Mouse (Mus musculus): ENCODE measurements at regions not wholly inside any gene's neighbourhood (a gene's known extent, or its start where the extent isn't known, plus 50 kb on each side); places are given as distances from the start of the nearest gene placed in this dataset.

- 93% methylated on average over 2 of the region's 2 CpGs for WGBS
- H3K4me2 ChIP-seq (ENCODE audit: low read depth, low read length), result no peak overlapping the region
These were observed 261.8 kb downstream of the Tex13c3 start for GRCm38 (mm10) chrX:19219301-19219700.

GRCm38 (mm10) chrX:19206420-19206819, 274.7 kb downstream of the Tex13c3 start:
- WGBS, result 59% methylated on average over 1 of the region's 1 CpGs
- ATAC-seq (ENCODE audit: low read depth), result no peak

More at GRCm38 (mm10) chrX:19219301-19219700, 261.8 kb downstream of the Tex13c3 start:
- ATAC-seq (ENCODE audit: low read depth), result no peak
- Histone ChIP-seq H3K27me3 (ENCODE audit: control insufficient read depth, insufficient read depth, low read length) (no peaks in the 10 kb centered on the region), H3K36me3 (ENCODE audit: control insufficient read depth, insufficient read depth, low read length) (no peaks in the 10 kb centered on the region), H3K9me3 (ENCODE audit: control insufficient read depth, low read length) (no peaks in the 10 kb centered on the region), H3K4me3 (ENCODE audit: low read depth, low read length) (no peak overlapping the region), H3K27ac (ENCODE audit: low read depth, low read length) (no peak overlapping the region), H3K4me1 (ENCODE audit: control insufficient read depth, insufficient read depth, low read length) (no peaks in the 10 kb centered on the region), H3K9ac (replicated peaks; ENCODE audit: low read depth, low read length) (no peak overlapping the region)

GRCm38 (mm10) chrX:19202542-19202941, 278.6 kb downstream of the Tex13c3 start:
- Histone ChIP-seq H3K27me3 (ENCODE audit: control insufficient read depth, insufficient read depth, low read length) (no peaks in the 10 kb centered on the region), H3K4me3 (ENCODE audit: low read depth, low read length) (no peak overlapping the region), H3K4me1 (ENCODE audit: control insufficient read depth, insufficient read depth, low read length) (no peaks in the 10 kb centered on the region), H3K9ac (replicated peaks; ENCODE audit: low read depth, low read length) (no peak overlapping the region), H3K9me3 (ENCODE audit: control insufficient read depth, low read length) (no peaks in the 10 kb centered on the region), H3K4me2 (ENCODE audit: low read depth, low read length) (no peak overlapping the region), H3K27ac (ENCODE audit: low read depth, low read length) (no peak overlapping the region), H3K36me3 (ENCODE audit: control insufficient read depth, insufficient read depth, low read length) (no peaks in the 10 kb centered on the region)
- ATAC-seq (ENCODE audit: low read depth), result no peak
- 76% methylated on average over 1 of the region's 1 CpGs for WGBS

More at GRCm38 (mm10) chrX:19206420-19206819, 274.7 kb downstream of the Tex13c3 start:
- no peak overlapping the region for H3K9ac ChIP-seq (replicated peaks; ENCODE audit: low read depth, low read length)
- H3K4me1 ChIP-seq (ENCODE audit: control insufficient read depth, insufficient read depth, low read length), result no peaks in the 10 kb centered on the region
- H3K27ac ChIP-seq (ENCODE audit: low read depth, low read length), result no peak overlapping the region
- no peak overlapping the region for H3K4me3 ChIP-seq (ENCODE audit: low read depth, low read length)
- H3K27me3 ChIP-seq (ENCODE audit: control insufficient read depth, insufficient read depth, low read length), result no peaks in the 10 kb centered on the region
- no peaks in the 10 kb centered on the region for H3K9me3 ChIP-seq (ENCODE audit: control insufficient read depth, low read length)
- no peaks in the 10 kb centered on the region for H3K36me3 ChIP-seq (ENCODE audit: control insufficient read depth, insufficient read depth, low read length)
- H3K4me2 ChIP-seq (ENCODE audit: low read depth, low read length), result no peak overlapping the region

- H3K4me2 ChIP-seq (ENCODE audit: low read depth, low read length), result no peak overlapping the region
- no peak for ATAC-seq (ENCODE audit: low read depth)
- no peak overlapping the region for H3K27ac ChIP-seq (ENCODE audit: low read depth, low read length)
- H3K4me1 ChIP-seq (ENCODE audit: control insufficient read depth, insufficient read depth, low read length), result no peaks in the 10 kb centered on the region
- no peak overlapping the region for H3K9ac ChIP-seq (replicated peaks; ENCODE audit: low read depth, low read length)
- H3K36me3 ChIP-seq (ENCODE audit: control insufficient read depth, insufficient read depth, low read length), result no peaks in the 10 kb centered on the region
- H3K9me3 ChIP-seq (ENCODE audit: control insufficient read depth, low read length), result no peaks in the 10 kb centered on the region
- no peak overlapping the region for H3K4me3 ChIP-seq (ENCODE audit: low read depth, low read length)
- 87% methylated on average over 1 of the region's 1 CpGs for WGBS
- H3K27me3 ChIP-seq (ENCODE audit: control insufficient read depth, insufficient read depth, low read length), result no peaks in the 10 kb centered on the region
These were observed 279.7 kb downstream of the Tex13c3 start for GRCm38 (mm10) chrX:19201383-19201782.

- WGBS, result 89% methylated on average over 3 of the region's 3 CpGs
- Histone ChIP-seq H3K4me3 (ENCODE audit: low read depth, low read length) (no peak overlapping the region), H3K4me1 (ENCODE audit: control insufficient read depth, insufficient read depth, low read length) (no peaks in the 10 kb centered on the region), H3K36me3 (ENCODE audit: control insufficient read depth, insufficient read depth, low read length) (no peaks in the 10 kb centered on the region), H3K9ac (replicated peaks; ENCODE audit: low read depth, low read length) (no peak overlapping the region), H3K27ac (ENCODE audit: low read depth, low read length) (no peak overlapping the region), H3K9me3 (ENCODE audit: control insufficient read depth, low read length) (no peaks in the 10 kb centered on the region), H3K27me3 (ENCODE audit: control insufficient read depth, insufficient read depth, low read length) (no peaks in the 10 kb centered on the region), H3K4me2 (ENCODE audit: low read depth, low read length) (no peak overlapping the region)
- ATAC-seq (ENCODE audit: low read depth), result no peak
These were observed 281.6 kb downstream of the Tex13c3 start for GRCm38 (mm10) chrX:19199531-19199930.

- WGBS, result 88% methylated on average over 2 of the region's 2 CpGs
- Histone ChIP-seq H3K4me2 (ENCODE audit: low read depth, low read length) (no peak overlapping the region), H3K27ac (ENCODE audit: low read depth, low read length) (no peak overlapping the region), H3K9ac (replicated peaks; ENCODE audit: low read depth, low read length) (no peak overlapping the region), H3K36me3 (ENCODE audit: control insufficient read depth, insufficient read depth, low read length) (no peaks in the 10 kb centered on the region), H3K4me3 (ENCODE audit: low read depth, low read length) (no peak overlapping the region), H3K9me3 (ENCODE audit: control insufficient read depth, low read length) (no peaks in the 10 kb centered on the region), H3K4me1 (ENCODE audit: control insufficient read depth, insufficient read depth, low read length) (no peaks in the 10 kb centered on the region), H3K27me3 (ENCODE audit: control insufficient read depth, insufficient read depth, low read length) (no peaks in the 10 kb centered on the region)
- no peak for ATAC-seq (ENCODE audit: low read depth)
These were observed 312.1 kb downstream of the Tex13c3 start for GRCm38 (mm10) chrX:19168983-19169382.

- H3K27me3 ChIP-seq (ENCODE audit: control insufficient read depth, insufficient read depth, low read length), result no peaks in the 10 kb centered on the region
- 80% methylated on average over 5 of the region's 5 CpGs for WGBS
- no peak overlapping the region for H3K4me2 ChIP-seq (ENCODE audit: low read depth, low read length)
- H3K4me1 ChIP-seq (ENCODE audit: control insufficient read depth, insufficient read depth, low read length), result no peaks in the 10 kb centered on the region
- no peaks in the 10 kb centered on the region for H3K9me3 ChIP-seq (ENCODE audit: control insufficient read depth, low read length)
- H3K27ac ChIP-seq (ENCODE audit: low read depth, low read length), result no peak overlapping the region
- no peak overlapping the region for H3K9ac ChIP-seq (replicated peaks; ENCODE audit: low read depth, low read length)
- H3K4me3 ChIP-seq (ENCODE audit: low read depth, low read length), result no peak overlapping the region
- ATAC-seq (ENCODE audit: low read depth), result no peak
- no peaks in the 10 kb centered on the region for H3K36me3 ChIP-seq (ENCODE audit: control insufficient read depth, insufficient read depth, low read length)
These were observed 312.6 kb downstream of the Tex13c3 start for GRCm38 (mm10) chrX:19168546-19168945.

GRCm38 (mm10) chrX:19168111-19168510, 313.0 kb downstream of the Tex13c3 start:
- no peaks in the 10 kb centered on the region for H3K27me3 ChIP-seq (ENCODE audit: control insufficient read depth, insufficient read depth, low read length)
- WGBS, result 94% methylated on average over 1 of the region's 1 CpGs
- H3K4me3 ChIP-seq (ENCODE audit: low read depth, low read length), result no peak overlapping the region
- no peak overlapping the region for H3K27ac ChIP-seq (ENCODE audit: low read depth, low read length)
- ATAC-seq (ENCODE audit: low read depth), result no peak
- no peak overlapping the region for H3K9ac ChIP-seq (replicated peaks; ENCODE audit: low read depth, low read length)
- H3K4me1 ChIP-seq (ENCODE audit: control insufficient read depth, insufficient read depth, low read length), result no peaks in the 10 kb centered on the region
- no peaks in the 10 kb centered on the region for H3K36me3 ChIP-seq (ENCODE audit: control insufficient read depth, insufficient read depth, low read length)
- no peak overlapping the region for H3K4me2 ChIP-seq (ENCODE audit: low read depth, low read length)
- no peaks in the 10 kb centered on the region for H3K9me3 ChIP-seq (ENCODE audit: control insufficient read depth, low read length)

- no peaks in the 10 kb centered on the region for H3K9me3 ChIP-seq (ENCODE audit: control insufficient read depth, low read length)
- WGBS, result 57% methylated on average over 12 of the region's 12 CpGs
- H3K27ac ChIP-seq (ENCODE audit: low read depth, low read length), result no peak overlapping the region
- H3K4me1 ChIP-seq (ENCODE audit: control insufficient read depth, insufficient read depth, low read length), result no peaks in the 10 kb centered on the region
- no peak overlapping the region for H3K9ac ChIP-seq (replicated peaks; ENCODE audit: low read depth, low read length)
- 0 out of 2 replicates have a peak, but pooled peaks have one; percentile 41 for ATAC-seq (ENCODE audit: low read depth)
- no peaks in the 10 kb centered on the region for H3K36me3 ChIP-seq (ENCODE audit: control insufficient read depth, insufficient read depth, low read length)
- H3K27me3 ChIP-seq (ENCODE audit: control insufficient read depth, insufficient read depth, low read length), result no peaks in the 10 kb centered on the region
- H3K4me3 ChIP-seq (ENCODE audit: low read depth, low read length), result 0 out of 2 replicates have a peak overlapping the region, but pooled peaks have one; percentile 5
- H3K4me2 ChIP-seq (ENCODE audit: low read depth, low read length), result peak overlapping the region; percentile 33; the same call in 1 of the 2 replicates
These were observed 313.8 kb downstream of the Tex13c3 start for GRCm38 (mm10) chrX:19167121-19167853.
